Mouse (Mus musculus): ENCODE results near the gene Dnttip1.

Dnttip1 gene

GRCm38 (mm10) chr2:164754105-164754504 is 8.3 kb downstream of the Dnttip1 start:
- DNase-seq (ENCODE audit: low read depth): no peak

- DNase-seq (ENCODE audit: low read depth): no peak
Observed at GRCm38 (mm10) chr2:164754800-164755199, 9.0 kb downstream of the Dnttip1 start.

GRCm38 (mm10) chr2:164757841-164758240 is 12.1 kb downstream of the Dnttip1 start:
- DNase-seq (ENCODE audit: low read depth): no peak

GRCm38 (mm10) chr2:164758692-164759091 is 12.9 kb downstream of the Dnttip1 start:
- no peak for DNase-seq (ENCODE audit: low read depth)

- DNase-seq (ENCODE audit: low read depth): no peak
Observed at GRCm38 (mm10) chr2:164760059-164760833, 14.5 kb downstream of the Dnttip1 start.

GRCm38 (mm10) chr2:164761502-164761901 is 15.7 kb downstream of the Dnttip1 start:
- no peak for DNase-seq (ENCODE audit: low read depth)

- no peak for DNase-seq (ENCODE audit: low read depth)
Observed at GRCm38 (mm10) chr2:164761971-164762370, 16.2 kb downstream of the Dnttip1 start.

GRCm38 (mm10) chr2:164762593-164762992 is 16.8 kb downstream of the Dnttip1 start:
- no peak for DNase-seq (ENCODE audit: low read depth)

- no peak for DNase-seq (ENCODE audit: low read depth)
Observed at GRCm38 (mm10) chr2:164765841-164766240, 20.1 kb downstream of the Dnttip1 start.

- no peak for DNase-seq (ENCODE audit: low read depth)
Observed at GRCm38 (mm10) chr2:164767812-164768540, 22.2 kb downstream of the Dnttip1 start.

GRCm38 (mm10) chr2:164769258-164770037 is 23.7 kb downstream of the Dnttip1 start, which contains the start of gene Ube2c:
Gene Ube2c, plus strand, starts transcription at chr2:164769898.
- DNase-seq (ENCODE audit: low read depth): peak; percentile 97

- no peak for DNase-seq (ENCODE audit: low read depth)
Observed at GRCm38 (mm10) chr2:164770279-164770678, 24.5 kb downstream of the Dnttip1 start.

- no peak for DNase-seq (ENCODE audit: low read depth)
Observed at GRCm38 (mm10) chr2:164771123-164771522, 25.3 kb downstream of the Dnttip1 start.

- no peak for DNase-seq (ENCODE audit: low read depth)
Observed at GRCm38 (mm10) chr2:164773229-164773988, 27.6 kb downstream of the Dnttip1 start.

GRCm38 (mm10) chr2:164773989-164774364 is 28.2 kb downstream of the Dnttip1 start:
- no peak for DNase-seq (ENCODE audit: low read depth)

- no peak for DNase-seq (ENCODE audit: low read depth)
Observed at GRCm38 (mm10) chr2:164776130-164776529, 30.3 kb downstream of the Dnttip1 start.

GRCm38 (mm10) chr2:164776801-164777200 is 31.0 kb downstream of the Dnttip1 start:
- DNase-seq (ENCODE audit: low read depth): no peak

- DNase-seq (ENCODE audit: low read depth): no peak
Observed at GRCm38 (mm10) chr2:164777246-164778014, 31.6 kb downstream of the Dnttip1 start.

GRCm38 (mm10) chr2:164778015-164778287 is 32.2 kb downstream of the Dnttip1 start:
- DNase-seq (ENCODE audit: low read depth): no peak

GRCm38 (mm10) chr2:164778809-164779208 is 33.0 kb downstream of the Dnttip1 start:
- no peak for DNase-seq (ENCODE audit: low read depth)

GRCm38 (mm10) chr2:164779481-164780086 is 33.8 kb downstream of the Dnttip1 start, which contains the start of gene Tnnc2:
Gene Tnnc2, minus strand, starts transcription at chr2:164779967.
- no peak for DNase-seq (ENCODE audit: low read depth)
